Mouse (Mus musculus): ENCODE results near the gene Zcchc24. TPM values are rescaled to one million over a fixed set of nuclear protein-coding genes. Genes with fewer than 3 reads are reported as not detected.

Zcchc24 gene
- total RNA-seq, 2 experiments from 2014 or later = 34.2 to 34.8 TPM

DNA sequence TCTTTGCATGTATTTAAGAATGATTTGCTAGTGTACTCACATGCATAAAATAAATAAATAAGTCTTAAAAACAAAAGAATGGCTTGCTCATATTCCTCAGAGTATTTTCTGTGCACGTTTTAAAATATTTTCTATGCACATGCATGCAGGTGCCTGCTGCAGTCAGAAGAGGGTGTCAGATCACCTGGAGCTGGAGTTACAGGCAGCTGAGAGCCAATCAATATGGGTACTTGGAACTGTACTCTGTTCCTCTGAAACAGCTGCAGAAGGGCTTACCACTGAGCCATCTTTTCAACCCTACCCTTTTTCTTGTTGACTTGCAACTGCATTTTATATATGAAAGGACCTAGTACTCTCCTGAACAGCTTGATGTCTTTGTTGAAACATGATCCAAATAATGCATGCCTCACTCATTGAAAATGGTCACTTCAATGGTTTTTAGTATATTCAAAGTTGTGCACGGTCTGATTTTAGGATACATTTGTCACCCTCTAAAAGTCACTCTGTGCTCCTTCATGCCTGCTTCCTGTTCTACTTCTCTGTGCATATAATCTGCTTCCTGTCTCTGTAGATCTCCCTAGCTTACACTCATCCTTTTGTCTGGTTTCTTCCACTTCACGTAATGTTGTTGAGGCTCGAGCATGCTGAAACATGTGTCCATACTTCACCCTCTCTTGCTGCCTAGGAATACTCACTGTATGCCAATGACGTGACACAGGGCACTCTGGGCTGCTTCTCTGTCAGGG lies 47.7 kb downstream of the Zcchc24 start:
- intact Hi-C loops (cut with DNase I) = no loop called here
- no peak for DNase-seq

DNA sequence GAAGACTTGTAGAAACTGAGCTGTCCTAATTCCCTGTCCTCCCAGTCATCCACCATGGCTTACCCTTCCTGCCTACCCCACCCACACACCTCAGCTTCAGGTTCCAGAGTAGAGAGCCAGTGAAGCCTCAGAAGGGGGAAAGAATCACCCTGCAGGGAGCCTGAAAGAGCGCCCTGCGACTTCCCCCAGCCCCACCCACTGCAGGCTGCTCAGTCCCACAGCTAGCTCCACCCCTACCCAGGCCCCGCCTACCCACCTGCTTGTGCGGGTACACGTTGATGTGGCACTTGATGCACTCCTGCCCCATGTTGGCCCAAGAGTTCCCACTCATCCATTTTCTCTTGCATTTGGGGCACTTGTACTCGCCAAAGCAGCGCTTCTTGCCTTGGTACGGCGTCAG lies 49.5 kb downstream of the Zcchc24 start:
- no peak for DNase-seq
- intact Hi-C loops (cut with DNase I) = loop anchor here (10.0 kb wide), 1 partner anchor 95 kb away; no protein-coding TSS in a partner anchor

DNA sequence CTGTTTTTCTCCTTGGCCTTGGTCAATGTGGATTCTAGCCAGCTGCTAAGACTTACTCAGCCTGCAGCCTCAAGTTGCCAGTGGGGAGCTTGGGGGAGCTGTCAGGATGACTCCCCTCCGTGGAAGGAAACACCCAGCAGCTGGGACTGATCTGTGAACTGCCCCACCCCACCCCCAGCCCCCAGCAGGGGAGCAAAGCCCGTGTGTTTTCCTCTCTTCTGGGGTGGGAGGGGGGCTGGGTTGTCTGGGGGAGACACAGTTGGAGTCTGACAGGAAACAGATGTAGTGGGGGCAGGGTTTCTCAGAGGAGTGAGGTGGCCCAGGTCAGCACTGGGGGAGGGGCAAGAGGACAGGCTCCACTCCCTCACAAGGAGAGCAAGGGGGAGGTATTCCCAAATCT lies 50.4 kb downstream of the Zcchc24 start:
- no peak for DNase-seq
- intact Hi-C loops (cut with DNase I) = loop anchor here (10.0 kb wide), 1 partner anchor 96 kb away; no protein-coding TSS in a partner anchor

DNA sequence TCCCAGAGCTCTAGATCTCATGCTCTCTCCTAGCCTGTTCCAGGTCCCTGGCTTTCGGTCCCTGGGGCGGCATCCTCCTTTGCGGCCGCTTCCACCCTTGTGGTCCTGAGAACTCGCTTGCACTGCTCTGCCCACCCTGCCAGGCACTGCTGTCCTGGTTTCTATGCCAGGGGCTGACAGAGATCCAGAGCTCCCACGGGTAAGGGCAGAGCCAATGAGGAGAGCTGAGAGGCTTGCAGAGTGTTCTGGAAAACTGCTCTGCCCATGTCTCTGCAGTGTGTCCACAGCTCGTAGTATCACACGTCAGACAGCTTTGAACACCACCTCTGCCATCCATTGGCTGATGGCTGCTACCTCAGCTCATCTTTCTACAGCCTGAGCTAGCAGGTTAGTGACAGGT lies 51.1 kb downstream of the Zcchc24 start:
- intact Hi-C loops (cut with DNase I) = loop anchor here (10.0 kb wide), 1 partner anchor 97 kb away; no protein-coding TSS in a partner anchor
- peak; percentile 81 for DNase-seq

DNA sequence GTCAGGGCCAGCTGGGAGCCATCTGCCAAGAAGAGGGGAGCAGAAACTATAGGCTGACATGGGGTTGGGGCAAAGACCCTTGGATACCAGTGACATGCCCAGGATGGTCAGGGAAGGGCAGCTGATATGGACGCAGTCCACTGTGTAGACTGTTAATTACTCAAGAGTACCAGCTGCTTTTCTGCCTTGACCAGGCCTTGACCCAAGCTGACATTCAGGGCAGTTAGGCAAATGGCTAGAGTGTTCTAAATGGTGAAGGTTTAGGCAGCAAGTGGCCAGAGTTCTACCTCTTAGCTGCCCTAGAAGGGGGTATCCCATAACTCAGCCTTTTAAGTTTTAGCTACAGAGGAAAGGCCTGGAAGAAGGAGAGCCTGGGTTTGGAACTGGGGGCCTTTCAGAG lies 52.3 kb downstream of the Zcchc24 start:
- intact Hi-C loops (cut with DNase I) = loop anchor here (10.0 kb wide), 1 partner anchor 98 kb away; no protein-coding TSS in a partner anchor
- DNase-seq = no peak

DNA sequence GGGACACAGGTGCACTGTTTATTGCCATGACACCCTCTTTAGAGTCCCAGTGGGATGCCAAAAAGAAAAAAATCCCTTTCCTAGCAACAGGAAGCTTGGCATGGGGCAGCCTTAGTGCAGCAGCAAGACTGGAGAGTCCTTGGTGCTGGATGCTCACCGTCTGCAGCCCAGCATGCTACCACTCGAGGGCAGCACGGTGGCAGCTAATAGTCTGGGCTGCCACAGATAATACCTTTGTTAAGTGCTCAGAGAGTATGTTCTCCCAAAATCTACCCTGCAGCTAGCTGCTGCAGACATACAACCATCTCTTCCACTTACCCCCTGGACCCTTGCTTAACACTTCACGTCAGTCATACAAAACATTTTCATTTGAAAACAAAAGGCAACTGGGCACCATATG lies 55.4 kb downstream of the Zcchc24 start:
- DNase-seq = no peak

DNA sequence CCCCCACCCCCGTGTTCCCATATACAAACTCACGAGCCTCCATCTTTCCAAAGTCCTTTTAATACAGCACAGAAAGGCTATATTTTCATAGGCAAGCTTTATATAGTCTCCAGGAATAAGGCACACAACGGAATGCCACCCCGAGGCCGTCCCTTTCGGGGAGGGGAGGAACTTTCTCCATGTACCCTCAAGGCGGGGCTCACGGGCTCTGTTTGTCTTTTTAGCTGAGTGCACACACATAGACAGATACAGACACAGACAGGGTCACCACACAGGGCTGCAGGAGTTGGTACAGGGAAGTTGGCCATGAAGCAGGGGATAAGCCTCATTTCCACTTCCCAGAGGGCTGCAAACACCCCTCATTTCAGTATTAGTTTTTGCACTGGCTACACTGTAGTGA lies 57.2 kb downstream of the Zcchc24 start:
- DNase-seq = no peak
- intact Hi-C loops (cut with DNase I) = loop anchor here (10.0 kb wide), 1 partner anchor 103 kb away; no protein-coding TSS in a partner anchor

More for the DNA sequence above, 55.4 kb downstream of the Zcchc24 start:
- intact Hi-C loops (cut with DNase I) = loop anchor here (10.0 kb wide), 1 partner anchor 101 kb away; no protein-coding TSS in a partner anchor

DNA sequence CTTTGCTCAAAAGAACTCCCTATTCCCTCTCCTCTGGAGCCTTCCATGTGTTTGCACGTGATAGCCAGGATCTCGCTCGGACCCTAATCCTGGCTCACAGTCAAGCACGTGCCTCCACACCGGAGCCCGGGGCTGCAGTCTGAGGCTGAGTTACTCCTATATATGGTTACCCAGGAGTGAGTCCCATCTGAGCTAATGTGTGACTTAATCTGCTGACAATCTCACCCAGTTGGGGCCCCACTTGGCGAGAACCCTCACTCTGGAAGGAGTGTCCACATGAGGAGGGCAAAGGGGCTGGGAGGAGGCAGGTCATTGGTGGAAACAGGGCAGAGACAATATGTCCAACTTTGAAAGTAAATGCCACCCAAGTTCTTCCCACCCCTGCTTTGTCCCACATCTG lies 57.7 kb downstream of the Zcchc24 start:
- intact Hi-C loops (cut with DNase I) = loop anchor here (10.0 kb wide), 1 partner anchor 104 kb away; no protein-coding TSS in a partner anchor

DNA sequence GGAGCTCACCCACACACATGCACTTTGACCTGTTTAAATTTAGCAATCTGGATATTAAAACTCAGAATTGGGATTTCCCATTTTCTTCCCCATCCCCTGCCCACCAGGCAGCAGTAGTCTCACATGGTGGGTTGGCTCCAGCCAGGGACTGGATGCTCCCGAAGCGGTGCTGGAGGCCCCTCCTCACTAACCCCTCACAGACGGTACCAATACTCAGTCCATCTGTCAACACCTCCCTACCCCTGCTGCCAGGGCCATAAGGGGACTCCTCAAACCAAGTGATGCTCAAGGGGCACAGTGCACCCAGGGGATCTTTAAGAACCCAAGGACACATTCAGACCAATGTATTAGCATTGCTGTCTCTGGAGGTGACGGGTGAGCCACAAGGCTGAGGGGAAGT lies 58.2 kb downstream of the Zcchc24 start:
- intact Hi-C loops (cut with DNase I) = loop anchor here (10.0 kb wide), 1 partner anchor 104 kb away; no protein-coding TSS in a partner anchor
- DNase-seq = no peak

More for the DNA sequence above, 57.7 kb downstream of the Zcchc24 start:
- no peak for DNase-seq

DNA sequence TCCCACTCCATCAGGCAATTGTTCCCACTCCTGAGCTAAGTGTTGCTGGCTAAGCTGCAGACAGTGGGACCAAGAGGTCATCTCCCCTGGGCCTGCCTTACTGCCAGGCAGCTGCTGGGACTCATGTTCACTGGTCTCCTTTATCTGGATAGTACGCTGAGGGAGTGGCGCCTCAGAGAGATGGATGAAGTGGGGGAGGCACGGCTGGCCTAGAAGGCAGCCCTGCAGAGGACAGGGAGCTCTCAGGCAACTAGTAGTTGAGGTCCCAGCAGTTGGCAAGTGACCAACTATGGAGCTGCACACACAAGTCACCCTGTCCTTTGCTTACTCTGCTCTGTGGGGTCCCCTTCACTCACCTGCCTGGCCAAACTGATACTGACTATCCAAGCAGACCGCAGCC lies 58.8 kb downstream of the Zcchc24 start:
- intact Hi-C loops (cut with DNase I) = loop anchor here (10.0 kb wide), 1 partner anchor 105 kb away; no protein-coding TSS in a partner anchor
- DNase-seq = no peak

DNA sequence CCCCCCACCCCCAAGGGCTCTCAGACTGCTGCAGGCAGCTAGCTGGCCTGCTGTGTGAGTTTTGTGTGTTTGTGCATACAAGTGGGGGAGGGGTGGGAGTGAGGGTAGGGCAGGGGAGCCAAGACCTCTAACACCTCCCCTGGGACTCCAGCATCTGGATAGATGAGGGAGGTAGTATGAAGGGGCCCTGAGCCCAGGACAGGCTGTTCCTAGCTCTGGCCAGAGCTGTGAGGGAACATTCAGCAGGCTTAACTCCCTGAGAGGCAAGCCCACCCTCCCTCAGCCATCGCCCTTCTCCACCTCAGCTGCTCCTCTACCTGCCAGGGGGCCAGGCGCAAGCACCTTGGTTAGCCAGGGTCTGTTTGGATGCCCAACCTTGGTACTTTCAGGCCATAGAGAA lies 59.9 kb downstream of the Zcchc24 start:
- no peak for DNase-seq
- intact Hi-C loops (cut with DNase I) = no loop called here

DNA sequence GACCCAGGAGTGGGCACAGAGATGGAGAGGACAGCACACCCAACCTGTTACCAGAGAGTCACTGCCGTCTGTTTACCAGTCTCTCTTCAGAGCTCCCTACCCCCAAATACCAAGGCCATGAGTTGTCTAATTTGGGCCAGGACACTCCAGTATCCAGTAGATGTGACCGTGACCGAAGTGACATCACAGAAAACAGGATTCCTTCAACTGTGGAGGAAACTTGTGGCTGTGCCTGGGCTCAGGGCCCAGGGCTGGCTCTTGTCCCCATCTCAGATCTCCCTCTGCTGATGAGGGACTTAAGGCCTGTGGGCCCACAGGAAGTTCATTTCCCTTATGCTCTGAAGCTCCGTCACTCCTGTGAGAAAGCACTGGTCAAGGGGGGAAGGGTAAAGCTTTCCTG lies 60.4 kb downstream of the Zcchc24 start:
- intact Hi-C loops (cut with DNase I) = no loop called here
- no peak for DNase-seq

DNA sequence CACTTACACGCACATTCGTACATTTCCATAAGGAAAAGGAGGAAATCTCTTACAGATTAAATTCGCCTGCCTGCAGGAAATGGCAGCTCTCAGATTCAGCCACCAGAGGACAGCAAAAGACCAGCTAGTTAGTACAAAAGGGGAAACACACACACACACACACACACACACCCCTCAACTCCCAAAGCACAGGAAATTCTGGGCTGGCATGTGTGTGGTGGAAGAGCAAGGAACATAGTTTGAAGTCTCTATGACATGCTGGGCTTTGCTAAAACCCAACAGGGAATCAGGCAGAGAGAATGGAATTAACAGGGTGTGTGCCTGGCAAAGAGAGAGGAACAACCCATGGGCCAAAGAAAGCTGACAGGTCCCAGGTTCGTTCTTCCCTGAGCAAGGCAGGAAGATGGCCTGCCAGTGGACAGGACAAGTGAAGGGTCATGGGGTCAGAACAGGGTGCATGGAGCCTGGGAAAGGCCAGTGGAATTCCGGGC lies 61.1 kb downstream of the Zcchc24 start:
- peak; percentile 53 for DNase-seq
- intact Hi-C loops (cut with DNase I) = no loop called here

DNA sequence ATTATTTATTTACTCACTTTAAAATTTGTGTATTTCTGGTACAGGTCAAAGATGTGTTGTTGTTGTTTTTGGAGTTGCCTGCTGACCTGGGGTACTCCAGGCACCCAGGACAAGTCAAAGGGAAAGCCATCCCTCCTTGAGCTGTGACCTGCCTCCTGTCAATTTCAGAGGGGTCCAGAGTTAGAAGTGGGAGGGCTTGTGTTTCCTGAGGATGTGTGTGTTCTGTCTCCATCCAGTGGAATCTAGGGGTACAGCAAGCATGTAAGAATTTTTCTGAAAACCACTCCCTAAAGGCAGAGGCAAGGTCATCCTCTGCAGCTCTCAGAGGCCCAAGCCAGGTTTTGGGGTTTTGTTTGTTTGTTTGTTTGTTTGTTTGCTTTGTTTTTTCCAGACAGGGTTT lies 66.9 kb downstream of the Zcchc24 start:
- no peak for DNase-seq
- intact Hi-C loops (cut with DNase I) = no loop called here

DNA sequence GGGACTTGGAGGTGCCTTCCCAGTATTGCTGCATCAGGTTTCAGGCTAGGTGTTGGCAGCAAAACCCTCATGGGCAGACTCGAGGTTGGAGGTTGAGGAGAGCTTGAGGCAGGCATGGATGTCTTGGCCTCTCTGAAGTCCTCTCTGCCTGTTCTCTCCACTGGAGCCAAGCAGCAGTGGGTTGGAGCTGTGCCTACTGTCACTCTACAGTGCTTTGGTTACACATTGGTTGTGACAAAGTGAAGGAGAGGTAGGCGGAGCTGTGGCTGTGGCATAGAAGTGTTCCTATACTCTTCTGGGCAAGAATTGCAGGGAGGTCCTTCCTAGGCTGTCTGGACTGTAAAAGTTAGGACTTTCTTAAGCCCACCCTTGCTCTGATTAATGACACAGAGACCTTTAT lies 72.5 kb downstream of the Zcchc24 start:
- no peak for DNase-seq
- intact Hi-C loops (cut with DNase I) = loop anchor here (10.0 kb wide), 1 partner anchor 1202 kb away; no protein-coding TSS in a partner anchor

DNA sequence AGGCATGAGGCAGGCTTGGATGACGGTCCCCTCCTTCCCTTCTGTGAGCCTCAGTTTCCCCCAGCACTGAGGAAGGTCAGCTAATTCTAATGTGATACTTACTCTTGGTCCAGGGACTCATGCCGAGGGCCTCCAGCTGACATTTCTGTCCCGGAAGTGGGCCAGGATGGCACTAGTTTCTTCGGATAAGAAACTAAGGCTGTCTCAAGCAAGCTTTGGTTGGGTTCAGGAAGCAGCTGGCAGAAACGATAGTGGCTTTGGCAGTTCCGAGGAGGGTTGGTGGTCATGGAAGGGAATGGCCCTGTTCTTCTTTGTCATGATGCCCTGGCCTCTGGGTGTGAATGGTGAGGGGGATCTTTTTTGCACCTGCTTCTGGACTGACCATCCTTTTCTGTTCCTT lies 73.8 kb downstream of the Zcchc24 start:
- DNase-seq = no peak
- intact Hi-C loops (cut with DNase I) = loop anchor here (10.0 kb wide), 1 partner anchor 1200 kb away; no protein-coding TSS in a partner anchor

DNA sequence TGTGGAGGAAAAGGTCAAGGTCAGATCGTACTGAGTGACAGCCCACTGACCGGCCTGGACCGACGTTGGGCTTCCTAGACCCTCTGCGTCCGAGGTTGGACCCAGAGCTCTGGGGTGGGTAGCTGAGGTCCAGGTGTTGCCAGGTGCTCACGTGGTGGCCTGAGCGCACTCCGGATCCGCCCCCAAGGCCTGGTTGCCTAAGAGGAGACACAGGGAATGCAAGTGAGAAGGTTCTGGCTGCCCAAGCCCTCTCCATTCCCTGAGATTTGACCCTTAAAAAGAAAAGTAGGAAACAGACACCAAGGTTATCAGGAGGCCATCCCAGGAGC lies 74.3 kb downstream of the Zcchc24 start:
- no peak for DNase-seq
- intact Hi-C loops (cut with DNase I) = loop anchor here (10.0 kb wide), 1 partner anchor 1200 kb away; no protein-coding TSS in a partner anchor

DNA sequence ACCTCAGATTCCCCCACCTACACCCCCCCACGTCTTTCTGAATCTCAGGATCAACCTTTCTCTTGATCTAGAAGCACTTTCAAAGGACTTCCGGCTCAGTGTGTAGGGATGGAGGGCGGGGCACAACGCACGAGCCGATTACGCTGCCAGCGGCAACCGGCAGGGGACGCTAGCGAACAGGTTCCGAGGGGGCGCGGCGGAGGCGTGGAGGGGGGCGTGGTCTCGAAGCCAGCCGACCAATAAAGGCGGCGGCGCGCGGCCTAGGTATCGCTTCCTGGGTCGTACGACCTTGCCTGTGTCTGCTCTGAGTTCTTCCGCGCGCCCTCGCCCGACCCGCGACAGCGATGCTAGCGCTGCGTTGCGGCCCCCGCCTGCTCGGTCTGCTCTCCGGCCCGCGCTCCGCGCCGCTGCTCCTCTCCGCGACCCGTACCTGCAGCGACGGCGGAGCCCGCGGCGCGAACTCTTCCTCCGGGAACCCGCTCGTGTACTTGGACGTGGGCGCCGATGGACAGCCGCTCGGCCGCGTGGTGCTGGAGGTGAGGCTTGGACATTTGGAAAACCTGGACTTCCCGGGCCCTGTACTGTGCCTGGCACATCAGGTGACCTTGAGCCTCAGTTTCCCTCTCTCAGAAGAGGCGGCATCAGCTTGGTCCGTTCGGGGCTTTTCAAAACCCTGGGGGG lies 74.8 kb downstream of the Zcchc24 start, which contains the start of gene Ppif:
Gene Ppif, plus strand, starts transcription at position 267 of the 681 bp plus-strand sequence.
- peak; percentile 97 for DNase-seq
- intact Hi-C loops (cut with DNase I) = loop anchor here (10.0 kb wide), 1 partner anchor 1199 kb away; no protein-coding TSS in a partner anchor

DNA sequence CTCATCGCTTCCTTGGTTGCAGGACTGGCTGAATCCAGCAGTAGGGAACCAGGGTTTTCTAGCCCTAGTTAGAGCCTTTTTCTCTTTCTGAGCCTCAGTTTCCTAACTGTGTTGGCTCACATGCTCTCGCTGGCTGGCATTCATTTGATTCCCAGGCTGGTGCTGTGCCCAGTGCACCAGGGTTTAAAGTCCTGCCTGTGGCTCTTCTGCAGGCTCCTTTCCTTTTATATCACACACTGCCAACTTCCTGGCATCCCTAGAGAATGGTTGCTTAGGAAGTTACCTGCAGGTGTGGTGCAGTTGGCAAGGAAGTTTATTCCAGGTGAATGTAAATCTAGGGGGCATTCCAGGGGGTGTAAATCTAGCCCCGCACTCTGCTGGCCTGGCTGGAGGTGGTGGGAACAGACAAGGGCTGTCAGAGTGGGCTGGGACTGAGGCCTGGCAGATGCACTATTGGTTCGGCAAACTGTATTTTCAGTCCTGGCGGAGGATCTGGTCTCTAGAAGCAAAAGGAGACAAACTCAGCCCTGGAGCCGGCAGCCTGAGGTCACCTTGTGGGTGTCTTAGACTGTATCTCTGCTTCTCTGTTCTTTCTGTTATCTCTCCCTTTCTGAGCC lies 75.5 kb downstream of the Zcchc24 start:
- intact Hi-C loops (cut with DNase I) = loop anchor here (10.0 kb wide), 1 partner anchor 1199 kb away; no protein-coding TSS in a partner anchor
- no peak for DNase-seq

DNA sequence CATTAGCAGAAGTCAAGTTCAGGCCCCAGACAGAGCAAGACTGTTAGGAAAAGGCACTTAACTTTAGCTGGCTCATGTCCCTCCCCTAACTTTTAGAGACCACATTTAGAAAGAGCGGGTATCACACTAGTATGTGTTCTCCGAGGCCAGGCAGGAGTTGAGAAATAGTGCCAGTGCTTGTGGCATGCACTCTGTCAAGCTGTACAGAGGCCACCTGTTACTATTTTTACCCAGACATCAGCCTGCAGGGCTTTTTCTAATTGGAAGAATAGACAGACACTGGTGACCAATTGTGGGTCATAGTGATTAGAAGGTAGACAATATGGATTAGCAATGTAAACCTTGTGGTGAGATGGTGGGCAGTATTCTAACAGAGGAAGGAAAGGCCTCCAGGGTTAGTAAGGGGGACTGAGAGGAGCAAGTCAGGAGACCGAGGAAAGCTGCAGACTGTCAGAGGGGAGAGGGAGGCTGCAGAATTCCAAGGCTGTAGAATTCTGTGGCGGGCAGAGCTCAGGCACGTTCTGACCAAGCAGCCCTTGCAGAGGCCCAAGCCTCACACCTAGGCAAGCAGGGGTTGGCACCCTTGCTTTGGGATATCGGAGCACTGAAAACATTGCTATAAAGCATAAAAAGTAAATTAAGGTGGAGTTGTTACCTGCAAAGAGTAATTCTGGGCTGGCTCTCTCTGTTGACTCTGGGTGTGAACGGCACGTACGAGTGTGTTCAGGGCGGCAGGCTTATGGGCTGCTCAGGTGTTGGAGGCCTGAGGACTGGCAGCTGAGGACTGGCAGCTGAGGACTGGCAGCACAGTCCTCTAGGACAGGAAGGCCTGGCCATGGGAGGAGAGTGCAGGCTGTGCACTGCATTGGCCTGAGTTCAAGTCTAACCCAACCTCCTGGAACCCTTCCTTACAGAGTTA lies 81.6 kb downstream of the Zcchc24 start:
- intact Hi-C loops (cut with DNase I) = no loop called here
- DNase-seq = no peak
